ENCODE assay signal across 10 mouse cellular contexts in the genomic region with DNA sequence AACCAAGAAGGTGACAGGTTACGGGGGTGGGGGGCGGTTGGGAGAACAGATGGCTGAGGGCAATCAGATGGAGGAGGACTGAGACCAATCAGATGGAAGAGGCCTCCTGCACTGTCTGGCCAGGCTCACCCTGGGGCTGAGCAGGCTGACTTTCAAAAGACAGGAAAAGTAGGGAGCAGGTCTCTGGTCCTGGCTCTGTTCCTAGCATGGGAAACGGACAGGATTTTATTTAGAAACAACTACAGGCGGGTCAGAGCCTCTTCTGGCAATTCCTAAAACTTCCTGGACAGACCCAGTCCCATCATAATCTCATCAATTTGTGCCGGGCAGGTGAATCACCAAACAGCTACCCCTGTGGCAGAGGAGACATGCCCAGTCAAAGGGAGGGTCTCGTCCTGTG.
DNase-seq lines count a peak whose midpoint lies in the region; ATAC-seq and TF ChIP-seq lines count a peak whose summit lies in the region.
"Had no signal": no experiment of that assay in that cellular context is flagged by ENCODE, and none has a peak within 500 bp of the region (broad histone marks: within the 10 kb centered on the region; RNA-seq: fewer than 3 reads in every experiment).

No protein-coding gene starts in this region.

- peak overlapping the region; percentile 14; the same call in 1 of the 2 replicates for H3K27ac ChIP-seq in kidney, postnatal 0 days
- H3K27ac ChIP-seq in forebrain, embryonic 12.5 days, result 0 out of 2 replicates have a peak overlapping the region, but pooled peaks have one; percentile 5
- H3K27ac ChIP-seq in midbrain, embryonic 13.5 days, result peak overlapping the region; percentile 82
- H3K27ac ChIP-seq: liver, embryonic 13.5 days had no signal

- 61% methylated on average over 6 of the region's 6 CpGs for WGBS in kidney, postnatal 0 days
- 62% methylated on average over 6 of the region's 6 CpGs for WGBS in forebrain, embryonic 12.5 days
- WGBS in midbrain, embryonic 13.5 days, result 74% methylated on average over 6 of the region's 6 CpGs

- peaks cover 33% of the 10 kb centered on the region for H3K4me1 ChIP-seq in kidney, postnatal 0 days (replicated peaks; ENCODE audit: insufficient read depth, low read length)
- H3K4me1 ChIP-seq in forebrain, embryonic 12.5 days, result peaks cover 99% of the 10 kb centered on the region
- peaks cover 93% of the 10 kb centered on the region for H3K4me1 ChIP-seq in midbrain, embryonic 13.5 days (replicated peaks)
- H3K4me1 ChIP-seq: liver, embryonic 13.5 days had no signal

- no peaks in the 10 kb centered on the region for H3K36me3 ChIP-seq in kidney, postnatal 0 days (ENCODE audit: insufficient read depth, low read length)
- H3K36me3 ChIP-seq in forebrain, embryonic 12.5 days (replicated peaks), result no peaks in the 10 kb centered on the region
- no peaks in the 10 kb centered on the region for H3K36me3 ChIP-seq in midbrain, embryonic 13.5 days
- H3K36me3 ChIP-seq: liver, embryonic 13.5 days had no signal

- peak; percentile 43 for DNase-seq in cerebellum, adult 9-11 months
- no peak for DNase-seq in kidney, postnatal 0 days (ENCODE audit: low spot score)
- DNase-seq in kidney, postnatal 14 days, result no peak
- DNase-seq in urinary bladder, postnatal 4 days (ENCODE audit: low spot score in 2 of 2), result no peak
- no peak for DNase-seq in retina, embryonic 14.5 days (ENCODE audit: low spot score)
- DNase-seq: adrenal gland, adult 8-10 months; liver, embryonic 13.5 days had no signal

- ATAC-seq in cerebellum, adult (ENCODE audit: insufficient number of reproducible peaks, low FRiP score, low TSS enrichment), result no peak
- ATAC-seq in kidney, postnatal 0 days (replicated peaks; ENCODE audit: low FRiP score, low read depth), result no peak
- ATAC-seq in forebrain, embryonic 12.5 days (ENCODE audit: low FRiP score), result no peak
- no peak for ATAC-seq in midbrain, embryonic 13.5 days

- no peaks in the 10 kb centered on the region for H3K27me3 ChIP-seq in kidney, postnatal 0 days (ENCODE audit: insufficient read depth, low read length)
- peaks cover 17% of the 10 kb centered on the region; the same call in 1 of the 2 replicates for H3K27me3 ChIP-seq in forebrain, embryonic 12.5 days
- no peaks in the 10 kb centered on the region for H3K27me3 ChIP-seq in midbrain, embryonic 13.5 days
- H3K27me3 ChIP-seq: liver, embryonic 13.5 days had no signal

- TF ChIP-seq CTCF in kidney, postnatal 0 days (IDR thresholded peaks at IDR 0.05; ENCODE audit: low read depth), result no peak

- H3K4me3 ChIP-seq in kidney, postnatal 0 days (replicated peaks; ENCODE audit: low read depth, low read length), result no peak overlapping the region
- no peak overlapping the region for H3K4me3 ChIP-seq in forebrain, embryonic 12.5 days (replicated peaks)
- no peak overlapping the region for H3K4me3 ChIP-seq in midbrain, embryonic 13.5 days (replicated peaks)
- H3K4me3 ChIP-seq: liver, embryonic 13.5 days had no signal

- H3K4me2 ChIP-seq in kidney, postnatal 0 days (ENCODE audit: low read length), result no peak overlapping the region
- no peak overlapping the region for H3K4me2 ChIP-seq in forebrain, embryonic 12.5 days
- H3K4me2 ChIP-seq in midbrain, embryonic 13.5 days (replicated peaks), result no peak overlapping the region
- H3K4me2 ChIP-seq: liver, embryonic 13.5 days had no signal

- H3K9me3 ChIP-seq in kidney, postnatal 0 days (replicated peaks; ENCODE audit: low read length), result no peaks in the 10 kb centered on the region
- H3K9me3 ChIP-seq in forebrain, embryonic 12.5 days, result no peaks in the 10 kb centered on the region
- no peaks in the 10 kb centered on the region for H3K9me3 ChIP-seq in midbrain, embryonic 13.5 days
- H3K9me3 ChIP-seq: liver, embryonic 13.5 days had no signal

- 0 out of 2 replicates have a peak overlapping the region, but pooled peaks have one; percentile 1 for H3K9ac ChIP-seq in kidney, postnatal 0 days (ENCODE audit: low read depth, low read length)
- no peak overlapping the region for H3K9ac ChIP-seq in forebrain, embryonic 12.5 days
- H3K9ac ChIP-seq in midbrain, embryonic 13.5 days (replicated peaks), result no peak overlapping the region
- H3K9ac ChIP-seq: liver, embryonic 13.5 days had no signal

Comparison
In these comparisons a context has a peak if more than half of its experiments do, and no peak if none do; other contexts are left out.
1. H3K27ac ChIP-seq: peak in every context shown above with its lines; median percentile 82 in midbrain, embryonic 13.5 days; 14 in kidney, postnatal 0 days; 5 in forebrain, embryonic 12.5 days.